Mouse (Mus musculus): ENCODE data around the gene Dlgap4. TPM values are rescaled to one million over a fixed set of nuclear protein-coding genes. Genes with fewer than 3 reads are reported as not detected.

The Dlgap4 gene
- polyA plus RNA-seq, 1 experiment from 2014 or later = 244 TPM

DNA sequence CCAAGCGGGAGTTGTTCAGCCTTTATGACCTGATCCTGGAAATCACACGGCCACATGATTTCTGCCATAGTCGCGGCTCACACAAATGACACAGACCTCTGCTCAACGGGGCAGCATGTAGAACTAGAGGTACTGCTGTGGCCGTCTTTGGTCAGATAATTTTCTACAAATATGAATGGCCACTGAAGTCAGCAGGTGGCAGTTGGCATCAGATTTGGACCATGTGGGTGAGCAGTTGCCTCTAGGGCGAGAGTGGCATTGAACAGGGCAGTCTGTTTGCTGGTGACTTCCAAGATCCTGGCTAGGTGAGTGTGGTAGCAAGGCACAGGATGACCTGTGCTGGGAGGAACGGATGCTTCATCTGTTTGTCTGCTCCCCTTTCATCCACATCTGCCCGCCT, 24.0 kb upstream of the Dlgap4 start:
- H3K9me3 ChIP-seq = no peaks in the 10 kb centered on the region
- H3K9ac ChIP-seq = no peak overlapping the region
- H3K4me1 ChIP-seq (replicated peaks) = peaks cover 13% of the 10 kb centered on the region
- no peak overlapping the region for H3K4me2 ChIP-seq
- H3K4me3 ChIP-seq = no peak overlapping the region
- no peaks in the 10 kb centered on the region for H3K36me3 ChIP-seq
- no peak overlapping the region for H3K27ac ChIP-seq (replicated peaks)
- ATAC-seq (ENCODE audit: low FRiP score, low read depth) = no peak
- no peaks in the 10 kb centered on the region for H3K27me3 ChIP-seq
- 89% methylated on average over 9 of the region's 9 CpGs for WGBS

DNA sequence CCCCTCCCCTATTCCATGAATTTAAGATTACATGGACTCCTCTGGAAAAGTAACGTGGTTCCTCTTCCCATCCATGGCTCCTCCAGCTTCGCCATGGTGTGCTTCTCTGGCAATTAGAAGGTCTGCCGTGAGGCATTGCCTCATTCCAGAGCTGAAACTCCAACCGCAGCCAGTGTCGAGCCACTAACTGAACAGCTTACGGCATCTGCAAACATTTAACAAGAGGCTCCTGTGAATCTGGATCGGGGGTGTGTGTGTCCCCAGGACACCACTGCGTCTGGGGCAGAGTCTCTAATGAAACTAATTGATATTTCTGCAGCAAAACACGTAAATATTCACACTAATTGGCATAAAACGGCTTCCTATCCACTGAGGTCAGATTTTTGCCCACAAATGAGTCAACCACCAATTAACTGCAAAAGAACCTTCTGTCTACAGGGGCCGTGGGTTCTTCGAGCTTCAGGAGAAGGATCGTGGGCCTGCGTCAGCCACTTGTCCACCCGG, 18.5 kb upstream of the Dlgap4 start:
- WGBS = 79% methylated on average over 15 of the region's 15 CpGs
- Histone ChIP-seq H3K27ac (replicated peaks) (no peak overlapping the region), H3K4me2 (no peak overlapping the region), H3K9ac (no peak overlapping the region), H3K4me1 (replicated peaks) (no peaks in the 10 kb centered on the region), H3K4me3 (no peak overlapping the region), H3K9me3 (no peaks in the 10 kb centered on the region), H3K27me3 (no peaks in the 10 kb centered on the region), H3K36me3 (no peaks in the 10 kb centered on the region)
- no peak for ATAC-seq (ENCODE audit: low FRiP score, low read depth)

GRCm38 (mm10) chr2:156602581-156602980, 10.9 kb upstream of the Dlgap4 start:
- Histone ChIP-seq H3K9me3 (no peaks in the 10 kb centered on the region), H3K4me2 (no peak overlapping the region), H3K27me3 (no peaks in the 10 kb centered on the region), H3K4me1 (replicated peaks) (no peaks in the 10 kb centered on the region), H3K27ac (replicated peaks) (no peak overlapping the region), H3K9ac (no peak overlapping the region), H3K4me3 (no peak overlapping the region), H3K36me3 (no peaks in the 10 kb centered on the region)
- no peak for ATAC-seq (ENCODE audit: low FRiP score, low read depth)
- WGBS = 84% methylated on average over 7 of the region's 7 CpGs

DNA sequence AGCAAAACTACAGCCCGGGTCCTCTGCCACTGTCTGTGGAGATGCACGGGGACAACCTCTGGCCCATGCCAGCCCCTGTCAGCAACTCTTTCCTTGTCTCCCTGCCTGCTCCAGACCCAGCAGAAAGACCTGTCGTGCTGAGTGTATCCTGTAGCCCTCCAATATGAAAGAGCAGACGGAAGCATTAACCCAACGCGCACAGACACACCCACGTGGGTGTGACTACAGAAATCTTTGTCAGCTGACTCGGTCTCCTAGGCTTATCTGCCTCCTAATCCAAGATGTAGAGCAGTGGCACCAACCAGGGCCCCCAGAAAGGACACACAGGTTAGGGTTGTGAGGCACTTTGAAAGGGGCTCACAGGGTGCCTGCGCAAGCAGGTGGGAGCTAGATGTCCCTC, 9.8 kb upstream of the Dlgap4 start:
- WGBS = 89% methylated on average over 9 of the region's 9 CpGs
- H3K27ac ChIP-seq (replicated peaks) = no peak overlapping the region
- H3K4me3 ChIP-seq = no peak overlapping the region

GRCm38 (mm10) chr2:156605144-156605543, 8.4 kb upstream of the Dlgap4 start:
- no peaks in the 10 kb centered on the region for H3K9me3 ChIP-seq
- H3K27me3 ChIP-seq = no peaks in the 10 kb centered on the region
- no peak for ATAC-seq (ENCODE audit: low FRiP score, low read depth)
- H3K27ac ChIP-seq (replicated peaks) = no peak overlapping the region
- no peak overlapping the region for H3K4me2 ChIP-seq
- H3K36me3 ChIP-seq = no peaks in the 10 kb centered on the region
- H3K4me3 ChIP-seq = no peak overlapping the region
- no peak overlapping the region for H3K9ac ChIP-seq
- no peaks in the 10 kb centered on the region for H3K4me1 ChIP-seq (replicated peaks)
- WGBS = 60% methylated on average over 3 of the region's 3 CpGs

More for the DNA sequence above, 9.8 kb upstream of the Dlgap4 start:
- Histone ChIP-seq H3K9me3 (no peaks in the 10 kb centered on the region), H3K9ac (no peak overlapping the region), H3K27me3 (no peaks in the 10 kb centered on the region), H3K4me2 (no peak overlapping the region), H3K36me3 (no peaks in the 10 kb centered on the region), H3K4me1 (replicated peaks) (no peaks in the 10 kb centered on the region)
- no peak for ATAC-seq (ENCODE audit: low FRiP score, low read depth)

DNA sequence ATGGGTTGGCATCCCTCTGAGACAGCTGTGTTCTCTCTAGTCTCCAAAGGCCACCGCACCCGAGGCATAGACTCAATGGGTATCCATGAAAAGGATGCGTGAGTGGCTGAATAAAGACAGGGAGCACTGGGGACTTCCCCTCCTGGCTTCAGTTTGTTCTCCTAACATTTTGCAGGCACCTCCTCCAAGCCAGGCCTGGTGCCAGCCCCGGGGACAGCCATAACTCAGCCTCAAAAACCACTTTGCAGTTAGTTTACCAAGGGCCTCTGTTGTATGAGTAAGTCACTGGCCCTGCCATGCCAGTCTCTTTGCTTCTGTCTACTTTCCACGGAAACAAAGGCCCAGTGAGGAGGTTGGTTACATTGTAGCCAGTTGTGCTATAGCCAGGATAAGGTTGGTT, 7.5 kb upstream of the Dlgap4 start:
- no peak overlapping the region for H3K4me2 ChIP-seq
- no peaks in the 10 kb centered on the region for H3K27me3 ChIP-seq
- no peak overlapping the region for H3K9ac ChIP-seq
- no peak for ATAC-seq (ENCODE audit: low FRiP score, low read depth)
- H3K36me3 ChIP-seq = no peaks in the 10 kb centered on the region
- H3K9me3 ChIP-seq = no peaks in the 10 kb centered on the region
- WGBS = 64% methylated on average over 5 of the region's 5 CpGs
- H3K4me1 ChIP-seq (replicated peaks) = no peaks in the 10 kb centered on the region
- H3K4me3 ChIP-seq = no peak overlapping the region
- no peak overlapping the region for H3K27ac ChIP-seq (replicated peaks)

- Histone ChIP-seq H3K9ac (peak overlapping the region; percentile 68), H3K4me1 (replicated peaks) (peaks cover 40% of the 10 kb centered on the region), H3K4me2 (peak overlapping the region; percentile 83), H3K36me3 (no peaks in the 10 kb centered on the region), H3K27me3 (peaks cover 15% of the 10 kb centered on the region; the same call in 1 of the 2 replicates), H3K27ac (replicated peaks) (no peak overlapping the region), H3K9me3 (no peaks in the 10 kb centered on the region), H3K4me3 (peak overlapping the region; percentile 65)
- WGBS = under 1% methylated on average over 31 of the region's 41 CpGs
- ATAC-seq (ENCODE audit: low FRiP score, low read depth) = peak; percentile 67
Measured at GRCm38 (mm10) chr2:156613081-156613540, 394 bp upstream of the Dlgap4 start.

DNA sequence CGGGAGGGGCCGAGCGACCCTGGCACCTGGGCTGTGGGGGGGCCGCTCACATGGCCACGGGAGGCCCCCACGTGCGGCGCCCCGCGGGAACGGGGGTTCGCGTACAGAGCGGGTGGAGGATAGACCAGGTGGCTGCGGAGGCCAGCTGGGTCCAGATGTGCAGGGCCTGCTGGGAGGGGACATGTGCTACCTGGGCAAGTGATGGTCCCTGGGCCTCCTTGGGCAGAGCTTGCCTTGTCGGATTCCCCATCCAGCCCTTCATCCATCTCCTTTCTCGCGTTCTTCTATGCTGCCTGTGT, 702 bp downstream of the Dlgap4 start:
- Histone ChIP-seq H3K4me2 (peak overlapping the region; percentile 83), H3K4me1 (replicated peaks) (peaks cover 40% of the 10 kb centered on the region), H3K9ac (peak overlapping the region; percentile 68), H3K9me3 (no peaks in the 10 kb centered on the region), H3K4me3 (peak overlapping the region; percentile 65), H3K27ac (replicated peaks) (peak overlapping the region; percentile 71), H3K36me3 (no peaks in the 10 kb centered on the region), H3K27me3 (peaks cover 15% of the 10 kb centered on the region; the same call in 1 of the 2 replicates)
- ATAC-seq (ENCODE audit: low FRiP score, low read depth) = peak; percentile 27; the same call in 1 of the 2 replicates
- WGBS = 0% methylated on average over 17 of the region's 18 CpGs

DNA sequence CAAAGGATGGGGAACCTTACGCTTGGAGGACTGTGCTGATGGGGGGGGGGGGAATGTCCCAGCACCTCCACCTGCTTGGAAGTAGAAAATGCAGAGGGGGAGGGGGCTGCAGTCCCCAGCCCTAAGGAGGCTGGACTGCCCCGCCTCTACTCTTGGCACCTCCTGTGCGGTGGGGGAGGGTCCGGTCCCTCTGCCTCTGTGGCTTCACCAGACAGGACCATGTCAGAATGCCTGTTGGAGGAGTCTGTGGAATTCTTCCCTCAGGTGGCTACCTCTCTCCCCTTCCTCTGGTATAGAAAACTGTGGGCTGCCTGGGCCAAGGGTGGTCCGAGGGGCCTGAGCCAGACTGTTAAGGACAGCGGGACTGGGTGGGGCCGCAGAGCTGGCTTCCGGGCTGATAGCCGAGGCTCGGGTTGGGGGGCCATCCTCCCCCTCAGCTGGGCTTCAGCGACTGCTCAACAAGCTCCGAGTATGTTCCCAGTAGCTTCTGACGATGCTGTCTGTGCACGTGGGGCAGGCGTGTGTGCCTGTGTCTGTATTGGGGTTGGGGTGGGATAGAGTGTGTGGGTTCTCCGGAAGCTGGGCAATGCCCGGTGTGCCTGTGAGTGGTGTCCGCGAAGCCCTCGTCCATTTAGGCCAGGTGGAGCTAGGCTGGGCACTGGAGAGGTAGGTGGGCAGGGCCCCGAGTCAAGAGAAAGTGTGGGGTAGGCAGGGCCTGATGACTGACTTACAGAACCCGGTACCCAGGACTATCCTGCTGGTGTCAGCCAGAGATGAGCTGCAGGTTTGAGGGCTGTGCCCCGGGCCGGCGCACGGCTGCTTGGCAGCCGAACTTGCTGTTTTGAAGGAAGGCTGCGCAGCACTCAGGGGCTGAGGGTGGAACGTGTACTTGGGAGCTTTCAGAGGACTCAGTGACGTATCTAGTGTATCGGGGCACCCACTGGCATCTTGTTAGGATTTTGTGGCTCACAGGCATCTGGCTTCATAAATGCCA, 1.5 kb downstream of the Dlgap4 start:
- ATAC-seq (ENCODE audit: low FRiP score, low read depth) = peak; percentile 40

GRCm38 (mm10) chr2:156616513-156616912, 3.0 kb downstream of the Dlgap4 start:
- no peak overlapping the region for H3K27ac ChIP-seq (replicated peaks)
- H3K27me3 ChIP-seq = peaks cover 15% of the 10 kb centered on the region; the same call in 1 of the 2 replicates
- no peak overlapping the region for H3K4me3 ChIP-seq
- WGBS = 70% methylated on average over 7 of the region's 7 CpGs
- no peak for ATAC-seq (ENCODE audit: low FRiP score, low read depth)
- peaks cover 44% of the 10 kb centered on the region for H3K4me1 ChIP-seq (replicated peaks)
- H3K9ac ChIP-seq = no peak overlapping the region
- H3K36me3 ChIP-seq = no peaks in the 10 kb centered on the region
- 0 out of 2 replicates have a peak overlapping the region, but pooled peaks have one; percentile 12 for H3K4me2 ChIP-seq
- H3K9me3 ChIP-seq = no peaks in the 10 kb centered on the region

More for the DNA sequence above, 1.5 kb downstream of the Dlgap4 start:
- no peaks in the 10 kb centered on the region for H3K36me3 ChIP-seq
- H3K4me1 ChIP-seq (replicated peaks) = peaks cover 40% of the 10 kb centered on the region
- peak overlapping the region; percentile 83 for H3K4me2 ChIP-seq
- peak overlapping the region; percentile 68 for H3K9ac ChIP-seq
- H3K27me3 ChIP-seq = peaks cover 15% of the 10 kb centered on the region; the same call in 1 of the 2 replicates
- H3K9me3 ChIP-seq = no peaks in the 10 kb centered on the region
- H3K4me3 ChIP-seq = peak overlapping the region; percentile 65
- 9% methylated on average over 31 of the region's 31 CpGs for WGBS
- no peak overlapping the region for H3K27ac ChIP-seq (replicated peaks)

- Histone ChIP-seq H3K27ac (replicated peaks) (no peak overlapping the region), H3K36me3 (no peaks in the 10 kb centered on the region), H3K27me3 (peaks cover 15% of the 10 kb centered on the region; the same call in 1 of the 2 replicates), H3K4me1 (replicated peaks) (peaks cover 47% of the 10 kb centered on the region), H3K4me3 (no peak overlapping the region), H3K9ac (no peak overlapping the region), H3K4me2 (no peak overlapping the region), H3K9me3 (no peaks in the 10 kb centered on the region)
- 20% methylated on average over 11 of the region's 11 CpGs for WGBS
- ATAC-seq (ENCODE audit: low FRiP score, low read depth) = no peak
Measured at GRCm38 (mm10) chr2:156617536-156617935, 4.0 kb downstream of the Dlgap4 start.

- ATAC-seq (ENCODE audit: low FRiP score, low read depth) = no peak
Measured at GRCm38 (mm10) chr2:156620874-156621273, 7.4 kb downstream of the Dlgap4 start.

More at GRCm38 (mm10) chr2:156620874-156621273, 7.4 kb downstream of the Dlgap4 start:
- Histone ChIP-seq H3K9ac (no peak overlapping the region), H3K4me2 (no peak overlapping the region), H3K36me3 (no peaks in the 10 kb centered on the region), H3K9me3 (no peaks in the 10 kb centered on the region), H3K4me1 (replicated peaks) (peaks cover 22% of the 10 kb centered on the region), H3K4me3 (no peak overlapping the region), H3K27me3 (peaks cover 14% of the 10 kb centered on the region; the same call in 1 of the 2 replicates), H3K27ac (replicated peaks) (no peak overlapping the region)
- 85% methylated on average over 8 of the region's 8 CpGs for WGBS
